Mouse (Mus musculus): ENCODE results near the gene Dand5.

Gene Dand5

DNA sequence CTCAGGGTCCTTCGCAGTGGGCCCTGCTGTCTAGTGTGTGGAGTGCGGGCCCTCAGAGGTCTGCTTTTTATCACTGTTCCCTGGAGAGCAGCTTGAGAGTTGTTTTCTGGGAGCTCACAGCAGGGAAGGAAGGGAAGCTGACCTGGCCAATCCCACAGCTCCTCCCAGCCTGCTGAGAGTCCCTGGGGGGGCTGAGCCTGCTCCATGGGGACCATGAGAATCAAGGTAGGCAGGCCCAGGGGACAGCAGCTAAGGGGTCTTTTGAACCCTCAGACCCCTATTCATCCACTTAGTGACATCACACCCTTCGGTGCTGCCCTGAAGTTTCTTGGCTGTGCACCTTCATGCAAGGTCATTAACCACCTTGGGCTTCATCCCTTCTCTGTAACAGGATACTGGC, at the start of gene Dand5:
Gene Dand5, minus strand, starts transcription at position 101 of the 400 bp plus-strand sequence.
- DNase-seq: no peak

GRCm38 (mm10) chr8:84871376-84872308, 49.0 kb upstream of the Dand5 start, which contains the start of gene Syce2:
TSS of gene Syce2 (plus strand) at chr8:84872111.
- DNase-seq: peak; percentile 80

- DNase-seq: peak; percentile 88
Observed at GRCm38 (mm10) chr8:84856864-84857441, 34.3 kb upstream of the Dand5 start, which contains the start of gene Farsa. TSS of gene Farsa (plus strand) at chr8:84856989.

DNA sequence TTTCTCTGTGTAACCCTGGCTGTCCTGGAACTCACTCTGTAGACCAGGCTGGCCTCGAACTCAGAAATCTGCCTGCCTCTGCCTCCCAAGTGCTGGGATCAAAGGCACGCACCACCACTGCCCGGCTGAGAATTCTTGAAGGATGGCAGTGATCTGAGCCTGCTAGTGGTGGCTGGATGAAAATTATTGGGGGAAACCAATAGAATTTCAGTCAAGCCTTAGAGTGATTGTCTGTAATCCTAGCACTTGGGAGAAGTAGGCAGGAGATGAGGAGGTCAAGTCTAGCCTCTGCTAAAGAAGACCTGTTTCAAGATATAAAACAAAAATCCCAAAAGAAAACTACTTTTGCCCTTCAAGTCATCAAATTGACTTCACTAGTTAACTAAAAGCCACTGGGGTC, 33.8 kb upstream of the Dand5 start:
- no peak for DNase-seq

DNA sequence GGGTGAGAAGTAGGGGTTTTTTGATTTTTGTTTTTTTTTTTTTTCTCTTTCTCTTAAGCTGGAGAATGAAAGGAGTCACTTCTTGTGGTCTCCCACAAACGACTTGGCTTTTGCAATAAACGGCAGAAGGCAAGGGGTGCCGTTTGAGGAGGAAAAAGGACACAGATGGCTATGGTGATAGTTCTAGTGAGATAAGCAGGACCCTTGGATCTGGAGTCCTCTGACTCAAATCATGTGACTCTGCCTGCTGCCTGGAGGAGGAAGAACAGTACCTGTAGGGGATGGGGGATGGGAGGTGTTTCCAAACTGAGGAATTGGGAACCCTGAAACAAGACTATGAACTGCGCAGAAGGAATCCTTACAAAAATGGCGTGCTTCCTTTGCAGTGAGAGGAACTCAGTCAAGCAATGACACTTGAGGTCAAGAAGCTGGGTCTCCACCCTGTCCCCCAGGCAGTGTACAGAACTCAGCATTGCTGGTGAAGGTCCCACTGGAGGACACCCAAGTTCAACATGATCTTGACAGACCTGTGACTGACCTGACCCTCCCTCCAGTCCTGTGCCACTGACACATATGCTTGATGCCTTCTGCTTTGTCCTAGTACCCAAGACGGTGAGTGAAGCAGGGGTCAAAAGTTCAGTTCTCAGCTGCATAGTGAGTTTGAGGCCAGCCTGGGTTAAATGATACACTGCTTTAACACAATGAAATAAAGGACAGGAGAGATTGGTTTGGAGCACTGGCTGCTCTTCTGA, 25.2 kb upstream of the Dand5 start:
- no peak for DNase-seq

- DNase-seq: peak; percentile 99
Observed at GRCm38 (mm10) chr8:84846722-84847572, 24.3 kb upstream of the Dand5 start, which contains the start of gene Calr. TSS of gene Calr (minus strand) at chr8:84846934.

- no peak for DNase-seq
Observed at GRCm38 (mm10) chr8:84846094-84846721, 23.6 kb upstream of the Dand5 start.

GRCm38 (mm10) chr8:84845355-84846093, 22.9 kb upstream of the Dand5 start:
- DNase-seq: peak; percentile 43

DNA sequence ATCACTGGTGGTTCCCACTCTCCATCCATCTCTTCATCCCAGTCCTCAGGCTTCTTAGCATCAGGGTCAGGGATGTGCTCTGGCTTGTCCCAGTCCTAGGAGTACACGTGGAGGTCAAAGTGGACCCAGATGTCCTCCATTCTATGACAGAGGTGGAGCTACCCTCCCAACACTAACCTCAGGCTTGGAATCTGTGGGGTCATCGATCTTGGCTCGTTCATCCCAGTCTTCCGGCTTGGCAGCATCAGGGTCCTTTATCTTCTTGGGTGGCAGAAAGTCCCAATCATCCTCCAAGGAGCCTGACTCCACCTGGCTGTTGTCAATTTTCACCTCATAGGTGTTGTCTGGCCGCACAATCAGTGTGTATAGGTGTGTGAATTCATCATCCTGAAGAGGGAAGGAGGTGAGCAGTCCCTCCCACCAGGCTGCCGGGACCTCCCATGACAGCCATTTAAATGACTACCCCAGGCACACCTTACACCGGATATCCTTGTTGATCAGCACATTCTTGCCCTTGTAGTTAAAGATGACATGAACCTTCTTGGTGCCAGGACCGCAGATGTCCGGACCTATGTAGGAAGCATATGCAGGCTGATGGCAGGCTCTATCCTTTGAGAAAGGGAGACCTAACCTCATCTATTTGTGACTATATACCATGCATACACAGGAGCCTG, 21.9 kb upstream of the Dand5 start:
- no peak for DNase-seq

GRCm38 (mm10) chr8:84841514-84841913, 18.9 kb upstream of the Dand5 start:
- no peak for DNase-seq

GRCm38 (mm10) chr8:84840248-84840999, 17.8 kb upstream of the Dand5 start, which contains the start of gene Rad23a:
TSS of gene Rad23a (minus strand) at chr8:84840665.
- DNase-seq: peak; percentile 90

DNA sequence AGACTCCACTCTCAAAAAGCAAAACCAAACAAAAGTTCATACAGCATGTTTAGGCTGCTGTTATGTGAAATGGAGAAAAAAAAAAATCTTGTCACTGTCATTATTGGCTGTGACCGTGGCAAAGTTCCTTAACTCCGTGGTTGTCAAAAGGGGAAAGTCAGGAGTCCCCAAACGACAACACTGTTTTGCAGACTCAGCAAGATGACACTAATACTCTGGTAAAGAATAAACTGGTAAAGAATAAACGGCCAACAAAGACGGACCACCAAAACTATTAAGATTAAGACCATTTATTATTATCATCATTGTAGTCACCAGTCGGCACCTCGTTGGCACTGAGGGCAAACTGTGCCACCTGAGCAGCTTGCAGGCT, 17.2 kb upstream of the Dand5 start:
- DNase-seq: no peak

DNA sequence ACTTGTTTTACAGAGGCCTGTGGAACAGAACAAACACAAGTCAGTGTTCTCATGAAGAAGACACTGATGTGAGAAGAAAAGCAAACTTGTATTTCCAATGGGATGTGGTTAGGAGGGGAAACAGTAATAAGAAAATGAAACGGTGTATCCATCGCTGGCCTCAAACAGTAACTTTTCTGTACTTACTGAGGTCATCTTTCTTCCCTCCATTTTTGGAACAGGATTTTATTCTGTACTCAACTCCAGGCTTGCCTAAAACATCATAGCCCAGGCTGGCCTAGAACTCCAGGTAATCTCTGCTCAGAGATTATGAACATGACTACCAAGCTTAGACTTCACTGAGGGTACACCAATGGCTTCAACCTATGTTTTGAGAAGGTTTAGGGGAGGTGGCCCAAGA, 16.8 kb upstream of the Dand5 start:
- no peak for DNase-seq

GRCm38 (mm10) chr8:84838513-84838912, 15.9 kb upstream of the Dand5 start:
- DNase-seq: no peak

GRCm38 (mm10) chr8:84837912-84838470, 15.4 kb upstream of the Dand5 start:
- no peak for DNase-seq

DNA sequence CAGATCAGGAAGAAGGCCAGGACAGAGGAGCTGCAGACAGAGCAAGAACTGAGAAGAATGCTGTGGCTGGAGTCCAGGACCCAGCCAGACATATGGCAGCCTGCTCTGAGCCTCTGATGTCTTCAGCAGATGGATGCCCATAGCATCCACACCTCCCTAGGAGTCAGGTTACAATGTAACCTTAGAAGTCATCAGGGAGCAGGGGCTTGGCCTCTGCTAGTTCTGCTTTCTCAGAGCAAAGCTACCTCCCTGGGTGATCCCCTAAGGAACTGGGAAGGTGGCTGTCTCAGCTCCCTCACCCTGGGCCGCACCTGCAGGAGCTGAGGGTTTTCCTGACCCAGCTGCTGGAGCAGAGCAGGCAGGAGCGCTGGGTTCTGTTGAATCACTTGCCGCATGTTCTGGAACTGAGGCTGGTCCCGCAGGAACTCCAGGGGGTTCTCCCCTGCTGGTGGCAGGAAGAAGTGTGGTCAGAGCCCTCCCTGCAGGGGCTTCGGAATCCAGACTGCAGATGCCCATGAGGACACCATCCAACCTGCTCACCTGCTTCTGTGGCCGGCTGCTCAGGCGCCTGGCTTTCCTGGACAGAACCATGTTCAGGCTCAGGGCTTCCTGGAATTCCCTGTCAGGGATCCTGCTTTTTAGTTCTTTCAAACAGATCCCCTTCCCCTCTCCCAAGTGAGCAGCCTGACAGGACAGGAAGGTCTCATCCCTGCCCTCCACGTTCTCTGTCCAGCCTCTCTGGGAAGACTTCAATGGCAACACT, 14.7 kb upstream of the Dand5 start:
- no peak for DNase-seq

GRCm38 (mm10) chr8:84834866-84835855, 12.5 kb upstream of the Dand5 start:
- DNase-seq: peak; percentile 76
